Mouse (Mus musculus) retina, postnatal 7 days (tissue): ENCODE measurements at regions not wholly inside any gene's neighbourhood (a gene's known extent, or its start where the extent isn't known, plus 50 kb on each side); places are given as distances from the start of the nearest gene placed in this dataset.

ENCODE experiments used
- DNase-seq: peaks from one replicate; pipeline ENCODE4 v3.0.0-alpha.2; 2012; ENCODE audit warnings: low read depth, low spot score

DNA sequence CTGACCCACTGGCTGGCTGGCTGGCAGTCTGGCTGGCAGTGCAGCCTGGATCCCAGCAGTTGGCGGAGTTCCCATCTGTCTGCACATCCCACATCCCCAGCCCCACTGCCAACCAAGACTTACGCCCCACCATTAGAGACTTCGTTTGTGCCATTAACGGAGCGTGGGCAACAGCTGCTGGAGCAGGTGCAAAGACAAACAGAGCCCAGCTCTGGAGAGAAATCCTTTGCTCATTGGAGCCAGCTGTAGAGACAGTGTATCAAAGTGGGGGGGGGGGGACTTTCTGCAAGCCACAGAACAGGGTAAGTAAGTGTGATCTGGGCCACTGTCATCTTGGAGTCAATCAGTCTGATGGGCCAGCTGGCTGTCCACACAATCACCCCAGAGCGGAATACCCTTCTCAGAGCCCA is 52.3 kb downstream of the Rplp1 start:
- no peak for DNase-seq

- DNase-seq, result peak; percentile 39
These were observed 54.2 kb downstream of the Rplp1 start for GRCm38 (mm10) chr9:61860147-61860546.

DNA sequence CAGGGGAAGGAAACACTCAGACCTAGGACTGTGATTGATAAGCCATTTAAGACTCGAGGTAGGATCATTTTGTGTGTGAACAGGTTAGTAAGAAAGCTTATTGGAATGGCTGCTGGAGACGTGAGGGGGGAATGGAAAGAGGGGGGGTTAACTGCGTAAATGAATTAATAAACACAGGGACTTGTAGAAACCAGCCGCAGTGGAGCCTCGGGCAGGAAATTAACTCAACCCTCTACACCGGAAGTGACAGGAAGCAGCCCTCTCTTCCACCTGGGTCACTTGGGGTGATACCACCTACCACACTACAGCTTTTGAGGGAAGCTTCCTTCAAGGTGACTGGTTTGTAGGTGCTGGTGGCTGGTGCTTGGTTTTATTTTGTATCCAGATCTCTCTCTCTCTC is 54.9 kb downstream of the Rplp1 start:
- DNase-seq, result no peak

DNA sequence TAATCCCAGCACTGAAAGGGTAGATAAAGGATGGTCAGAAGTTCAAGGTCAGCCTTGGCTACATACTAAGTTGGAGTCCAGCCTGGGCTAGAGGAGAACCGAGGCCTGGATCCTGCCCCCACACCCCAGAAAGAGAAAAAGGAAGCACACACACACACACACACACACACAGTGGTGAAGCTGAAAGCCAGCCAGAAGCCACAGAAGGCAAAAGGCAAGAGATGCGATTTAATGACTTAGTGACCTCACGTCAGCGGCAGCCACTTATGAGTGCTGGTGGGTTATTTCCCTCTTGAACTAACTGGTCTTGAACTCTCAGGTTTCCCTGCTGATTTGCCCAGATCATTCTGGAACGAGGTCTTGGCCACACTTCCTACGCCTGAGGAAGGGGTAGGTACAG is 56.5 kb downstream of the Rplp1 start:
- no peak for DNase-seq

DNA sequence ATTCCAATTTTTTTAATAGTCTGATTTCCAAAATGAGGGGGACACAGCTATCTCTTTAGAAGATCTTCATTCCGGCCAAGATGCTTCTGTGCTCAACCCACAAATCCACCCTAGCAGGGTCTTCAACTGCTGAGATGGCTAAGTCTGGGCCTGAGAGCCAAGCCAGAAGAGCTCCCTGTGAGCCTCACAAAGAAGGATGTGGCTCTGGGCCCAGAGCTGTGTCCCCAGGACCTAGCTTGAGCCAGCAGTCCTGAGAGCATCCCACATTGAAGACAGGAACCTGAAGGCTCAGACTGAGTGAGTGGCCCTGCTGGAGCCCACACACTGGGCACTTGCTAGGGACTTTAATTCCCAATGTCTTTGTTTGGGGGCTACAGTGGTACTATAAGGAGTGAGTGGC is 57.7 kb downstream of the Rplp1 start:
- DNase-seq, result no peak

- DNase-seq, result no peak
These were observed 58.7 kb downstream of the Rplp1 start for GRCm38 (mm10) chr9:61855686-61856085.

DNA sequence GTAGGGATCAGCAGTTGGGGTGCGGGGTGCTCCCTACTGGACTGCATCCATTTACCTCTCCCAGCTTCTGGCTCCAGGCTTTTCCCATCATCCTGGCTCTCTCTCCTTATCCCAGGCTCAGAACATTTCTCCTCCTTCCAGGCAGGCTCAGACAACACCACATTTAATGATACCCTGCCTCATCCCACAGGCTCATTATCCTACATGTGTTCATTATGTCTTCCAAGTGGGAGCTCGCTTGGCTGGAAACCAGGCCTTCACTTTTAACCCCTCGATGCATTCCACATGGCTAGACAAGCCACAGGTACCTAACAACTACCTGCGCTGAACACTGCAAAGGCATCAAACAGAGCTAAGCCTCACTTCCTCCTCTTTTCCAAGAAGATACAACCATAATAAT is 60.5 kb downstream of the Rplp1 start:
- no peak for DNase-seq

DNA sequence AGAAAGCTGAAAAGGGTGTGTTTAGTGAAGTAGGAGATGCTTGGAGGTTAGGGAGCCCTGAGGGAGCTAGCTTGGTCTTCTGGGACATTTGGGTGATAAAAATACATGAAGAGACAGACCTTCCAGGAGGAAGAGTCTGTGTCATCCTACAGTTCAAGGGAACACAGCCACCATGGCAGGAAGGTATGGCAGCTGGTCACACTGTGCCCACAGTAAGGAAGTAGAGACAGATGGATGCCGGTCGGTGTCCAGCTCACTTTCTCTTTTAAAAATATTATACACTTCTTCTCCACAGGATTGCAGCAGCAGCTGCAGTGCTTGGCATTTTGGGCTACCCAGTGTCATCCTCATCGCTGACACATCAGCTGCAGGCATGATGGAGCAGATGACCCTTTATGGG is 63.0 kb downstream of the Rplp1 start:
- no peak for DNase-seq

GRCm38 (mm10) chr9:61848401-61848800 is 65.9 kb downstream of the Rplp1 start:
- DNase-seq, result no peak

GRCm38 (mm10) chr9:61847496-61847895 is 66.8 kb downstream of the Rplp1 start:
- no peak for DNase-seq

DNA sequence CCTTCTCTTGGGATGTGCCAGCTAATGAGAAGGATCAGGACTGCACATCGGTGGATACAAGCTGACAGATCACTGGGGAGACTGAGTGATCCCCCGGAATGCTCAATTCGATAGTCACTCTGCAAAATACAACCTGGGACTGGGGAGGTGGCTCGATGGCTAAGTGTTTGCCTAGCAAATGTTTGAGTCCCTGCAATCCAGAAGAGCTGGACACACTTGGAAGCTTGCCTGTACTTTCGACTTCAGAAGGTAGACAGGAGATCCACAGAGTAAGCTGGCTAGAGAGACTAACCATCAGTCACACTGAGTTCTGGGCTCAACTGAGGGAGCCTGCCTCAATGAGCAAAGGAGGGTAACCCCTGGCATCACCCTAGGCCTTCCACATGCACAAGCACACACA is 69.7 kb downstream of the Rplp1 start:
- no peak for DNase-seq

DNA sequence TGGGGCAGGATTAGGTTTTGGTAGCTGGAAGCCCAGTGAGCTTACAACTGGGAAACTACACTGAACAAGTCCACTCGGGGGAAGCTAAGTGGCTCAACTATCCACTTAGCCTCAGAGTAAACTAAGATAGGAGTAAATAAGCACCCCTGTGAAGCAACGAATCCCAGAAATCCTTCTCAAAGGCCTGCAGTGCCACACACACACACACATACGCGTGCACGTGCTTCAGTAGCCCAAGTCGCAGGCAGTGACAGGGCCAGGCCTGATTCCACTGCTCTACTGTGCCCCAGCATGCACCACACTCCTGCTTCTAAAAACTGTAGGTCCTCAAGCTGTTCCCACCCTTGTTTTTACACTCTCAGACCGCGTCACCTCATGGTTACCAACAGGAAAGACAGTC is 70.2 kb downstream of the Rplp1 start:
- DNase-seq, result no peak

DNA sequence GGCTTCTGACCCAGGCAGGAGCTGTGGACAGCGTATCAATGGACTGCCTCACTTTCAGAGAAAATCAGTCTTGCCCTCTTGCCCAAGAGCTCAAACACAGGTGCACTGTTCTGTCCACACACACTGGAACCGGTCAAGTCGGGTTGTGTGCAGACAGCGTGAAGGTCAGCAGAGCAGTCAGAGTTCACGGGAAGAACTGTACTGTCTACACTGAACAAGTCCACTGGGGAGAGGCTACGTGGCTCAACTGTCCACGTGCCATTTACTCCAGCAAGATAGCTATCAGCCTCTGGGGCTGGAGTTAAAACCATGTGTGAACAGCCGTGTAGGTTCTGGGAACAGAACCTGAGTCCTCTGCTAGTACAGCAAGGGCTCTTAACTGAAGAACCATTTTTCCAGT is 70.8 kb downstream of the Rplp1 start:
- no peak for DNase-seq

GRCm38 (mm10) chr9:61842384-61842783 is 72.0 kb downstream of the Rplp1 start:
- DNase-seq, result no peak

- no peak for DNase-seq
These were observed 73.1 kb downstream of the Rplp1 start for GRCm38 (mm10) chr9:61841222-61841621.

- DNase-seq, result no peak
These were observed 74.0 kb downstream of the Rplp1 start for GRCm38 (mm10) chr9:61840353-61840752.

- DNase-seq, result no peak
These were observed 81.1 kb downstream of the Rplp1 start for GRCm38 (mm10) chr9:61833226-61833625.

DNA sequence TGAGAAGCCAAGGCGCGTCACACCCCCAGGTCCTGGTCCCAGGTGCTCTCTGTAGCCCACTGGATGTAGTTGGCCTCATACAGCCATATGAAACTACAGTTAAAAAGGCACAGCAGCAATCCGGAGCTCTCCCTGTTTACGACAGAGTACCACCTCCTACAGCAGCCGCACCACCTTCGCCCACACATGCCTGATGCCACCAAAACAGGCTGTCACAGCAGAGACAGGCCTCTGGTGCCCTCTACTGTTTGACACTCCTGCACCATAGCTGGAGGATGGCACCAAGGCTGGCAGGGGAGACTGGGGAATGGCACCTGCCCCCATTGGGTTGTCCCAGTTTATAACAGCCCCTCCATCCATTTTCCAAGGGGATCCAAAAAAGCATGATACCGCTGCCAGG is 84.1 kb downstream of the Rplp1 start:
- peak; percentile 46 for DNase-seq

DNA sequence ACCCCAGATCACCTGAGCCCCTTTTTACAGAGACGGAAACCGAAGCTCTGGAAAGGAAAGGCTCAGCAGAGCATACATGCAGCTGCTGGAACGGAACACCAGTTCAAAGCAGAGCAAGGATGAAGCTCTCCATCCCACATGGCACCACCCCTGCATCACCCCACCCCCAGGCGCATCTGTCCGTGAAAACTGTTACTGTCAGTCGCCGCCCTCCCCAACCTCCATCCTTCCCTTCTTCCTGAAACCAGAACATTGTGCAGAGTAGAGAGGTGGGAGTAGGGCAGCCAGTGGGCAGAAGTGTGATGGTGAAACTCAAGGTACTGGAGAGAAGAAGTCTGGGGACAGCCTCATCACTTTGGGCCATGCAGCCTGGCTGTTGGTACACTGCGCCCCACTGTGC is 84.6 kb downstream of the Rplp1 start:
- DNase-seq, result no peak

DNA sequence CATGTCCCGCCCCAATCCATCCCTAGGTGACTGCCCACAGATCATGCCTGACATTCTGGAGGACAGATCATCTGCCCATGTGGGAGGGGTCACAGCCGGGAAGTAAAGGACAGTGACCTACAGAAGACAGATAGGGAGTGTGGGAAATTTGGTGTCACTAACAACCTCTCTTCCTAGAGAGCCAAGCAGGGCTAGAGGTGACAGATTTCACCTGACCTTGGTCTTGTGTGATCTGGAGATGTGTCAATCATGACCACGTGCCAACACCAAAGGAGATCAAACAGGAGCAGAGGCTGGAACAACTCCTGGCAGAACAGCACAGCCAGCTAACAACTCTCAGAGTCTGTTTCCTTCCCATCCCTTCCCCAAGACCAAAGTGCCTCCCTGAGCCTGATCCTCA is 85.0 kb downstream of the Rplp1 start:
- no peak for DNase-seq

- no peak for DNase-seq
These were observed 86.6 kb downstream of the Rplp1 start for GRCm38 (mm10) chr9:61827721-61828120.

GRCm38 (mm10) chr9:61827014-61827413 is 87.3 kb downstream of the Rplp1 start:
- no peak for DNase-seq

DNA sequence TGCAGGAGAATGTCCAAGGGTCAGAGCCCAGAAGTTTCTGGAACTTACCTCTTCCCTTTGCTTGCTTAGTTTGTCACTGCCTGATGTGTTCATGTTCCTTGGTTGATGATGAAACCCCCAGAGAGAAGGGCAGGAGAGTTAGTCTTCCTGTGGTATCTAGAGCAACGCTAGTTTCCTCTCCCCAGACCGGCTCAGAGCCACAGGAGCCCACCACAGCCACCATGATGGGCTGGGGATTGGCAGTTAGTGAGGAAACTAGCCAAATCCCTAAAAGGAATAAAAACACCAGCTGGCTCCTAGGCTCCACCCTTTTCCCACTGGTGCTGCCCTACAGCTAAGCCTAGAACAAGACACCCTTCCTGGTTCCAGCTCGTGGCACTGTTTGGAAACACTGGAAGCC is 87.9 kb downstream of the Rplp1 start:
- DNase-seq, result no peak

GRCm38 (mm10) chr9:61825804-61826203 is 88.5 kb downstream of the Rplp1 start:
- no peak for DNase-seq

- DNase-seq, result no peak
These were observed 94.5 kb downstream of the Rplp1 start for GRCm38 (mm10) chr9:61819836-61820235.
